Mouse (Mus musculus) frontal cortex, postnatal 25 days (tissue): ENCODE measurements around the gene Dph7.
A peak's percentile ranks its signal among the peaks of the same experiment; 100 is the strongest.

Experiments used
- DNase-seq, 2 experiments: peaks; one replicate each; pipeline ENCODE4 v3.0.0; 2022; ENCODE audit warnings: low spot score in 2 of 2

The Dph7 gene

GRCm38 (mm10) chr2:24970386-24970785, 8.2 kb downstream of the Dph7 start:
- no peak for DNase-seq

DNA sequence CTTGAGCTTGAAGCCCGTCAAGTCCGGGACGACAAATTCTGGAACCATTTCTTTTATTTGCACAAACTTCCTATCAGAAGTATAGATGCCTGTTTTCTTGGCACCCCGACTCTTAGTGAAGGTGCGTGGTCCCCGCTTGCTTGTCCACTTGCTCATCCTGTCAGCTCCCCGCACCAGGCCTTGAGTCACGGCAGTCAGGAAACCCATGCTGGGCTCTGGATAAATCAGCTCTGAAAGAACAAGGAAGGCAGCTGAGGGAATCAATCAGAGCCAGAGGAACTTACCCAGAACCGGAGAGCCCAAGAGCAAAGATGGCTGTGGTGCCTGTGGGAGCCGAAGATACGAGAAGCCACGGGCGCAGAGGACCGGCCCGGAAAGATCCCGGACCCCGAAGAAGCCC, 12.3 kb downstream of the Dph7 start:
- DNase-seq = peak in 1 of 2 experiments; percentile 15

DNA sequence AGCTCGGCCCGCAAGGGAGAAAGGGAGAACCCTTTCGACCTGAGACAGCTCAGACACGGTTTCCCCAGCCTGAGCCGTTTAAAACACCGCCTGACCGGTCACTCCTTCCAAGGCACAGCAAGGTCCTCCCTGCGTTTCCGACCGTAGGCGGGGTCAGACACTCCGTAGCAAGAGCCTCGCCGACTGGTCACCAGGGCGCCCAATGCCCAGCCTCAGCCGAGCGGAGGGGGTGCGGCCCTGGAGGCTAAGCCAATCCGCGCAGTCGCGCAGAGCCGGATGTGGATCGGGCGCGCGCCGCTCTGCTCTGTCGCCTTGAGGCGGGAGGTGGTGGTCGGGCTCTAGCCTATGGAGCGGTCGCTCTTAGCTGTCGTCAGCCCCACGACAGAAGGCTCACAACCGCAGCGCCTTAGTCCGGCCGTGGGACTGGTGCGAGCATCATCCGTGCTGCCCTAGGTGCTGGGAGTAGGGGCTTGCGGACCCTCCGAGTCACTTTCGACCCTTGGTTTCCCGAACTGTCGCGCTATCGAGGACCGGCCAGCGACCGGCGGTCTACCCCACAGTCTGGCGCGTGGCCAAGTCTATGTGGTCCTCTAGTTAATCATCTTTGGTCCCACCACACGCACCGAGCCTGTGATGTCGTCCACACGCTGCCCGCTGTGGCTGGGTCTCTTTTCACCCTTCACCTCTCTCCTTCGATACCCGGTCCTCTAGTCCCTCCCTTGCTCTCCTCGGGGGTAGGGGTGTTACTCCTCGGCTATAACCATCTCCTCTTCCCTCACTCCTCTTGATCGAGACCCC, 12.9 kb downstream of the Dph7 start, which contains the start of gene Mrpl41:
Gene Mrpl41 (minus strand): TSS at position 193 of the 798 bp plus-strand sequence.
- peak; percentile 85 to 94 for DNase-seq

- peak; percentile 19 to 55 for DNase-seq
Measured at GRCm38 (mm10) chr2:24975704-24976297, 13.6 kb downstream of the Dph7 start, which contains the start of gene Pnpla7. Gene Pnpla7, plus strand, starts transcription at chr2:24976033.

- DNase-seq = no peak
Measured at GRCm38 (mm10) chr2:24976960-24977359, 14.8 kb downstream of the Dph7 start.

- DNase-seq = no peak
Measured at GRCm38 (mm10) chr2:24987762-24988161, 25.6 kb downstream of the Dph7 start.

GRCm38 (mm10) chr2:24995332-24995731, 33.1 kb downstream of the Dph7 start:
- no peak for DNase-seq

GRCm38 (mm10) chr2:24996471-24996870, 34.3 kb downstream of the Dph7 start:
- no peak for DNase-seq

GRCm38 (mm10) chr2:25000544-25001235, 38.5 kb downstream of the Dph7 start:
- no peak for DNase-seq

- no peak for DNase-seq
Measured at GRCm38 (mm10) chr2:25003946-25004786, 42.0 kb downstream of the Dph7 start.

GRCm38 (mm10) chr2:25006767-25007166, 44.6 kb downstream of the Dph7 start:
- DNase-seq = no peak

DNA sequence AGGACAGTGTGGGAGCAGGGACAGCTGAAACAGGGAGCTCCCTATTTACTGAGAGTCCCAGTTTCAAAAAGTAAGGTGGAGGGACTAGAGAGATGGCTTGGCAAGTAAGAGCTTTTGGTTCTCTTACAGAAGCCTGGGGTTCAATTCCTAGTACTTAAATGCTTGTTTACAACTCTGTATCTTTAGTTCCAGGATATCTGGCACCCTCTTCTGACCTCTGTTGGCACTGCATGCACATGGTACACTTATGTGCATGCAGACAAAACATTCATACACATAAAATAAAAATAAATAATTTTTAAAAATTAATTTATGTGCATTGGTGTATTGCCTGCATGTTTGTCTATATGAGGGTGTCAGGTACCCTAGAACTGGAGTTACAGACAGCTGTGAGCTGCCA, 46.0 kb downstream of the Dph7 start:
- DNase-seq = no peak
